Mouse (Mus musculus) C2C12 (cell line): ENCODE measurements around the gene Phf13. TPM values are rescaled to one million over a fixed set of nuclear protein-coding genes. Genes with fewer than 3 reads are reported as not detected.

ENCODE experiments used
- H3K27me3 ChIP-seq: one replicate; pipeline ENCODE4 v1.6.1; 2011; ENCODE audit not compliant: control insufficient read depth, insufficient read depth, insufficient read length
- H3K36me3 ChIP-seq: one replicate; pipeline ENCODE4 v1.6.1; 2011; ENCODE audit not compliant: control insufficient read depth, insufficient read depth
- H3K4me3 ChIP-seq: one replicate; pipeline ENCODE4 v1.5.1; 2011; ENCODE audit warnings: mild to moderate bottlenecking, control low read depth; ENCODE audit not compliant: poor library complexity, insufficient read depth, severe bottlenecking
- H3K79me2 ChIP-seq: one replicate; pipeline ENCODE4 v1.6.1; 2011; ENCODE audit not compliant: control insufficient read depth, insufficient read depth
- H3K79me3 ChIP-seq: one replicate; pipeline ENCODE4 v1.6.1; 2011; ENCODE audit warnings: low read depth, control low read depth
- H3ac ChIP-seq: one replicate; pipeline ENCODE3; 2011; ENCODE audit warnings: low read depth; ENCODE audit not compliant: control insufficient read depth, insufficient read length
- CEBPB ChIP-seq: IDR thresholded peaks from one replicate; pipeline ENCODE4 v1.6.1; 2011; ENCODE audit warnings: low read depth, mild to moderate bottlenecking, control low read depth, moderate library complexity
- CTCF ChIP-seq: IDR thresholded peaks from one replicate; pipeline ENCODE4 v1.5.1; 2011; ENCODE audit not compliant: control insufficient read depth, insufficient read depth, insufficient read length
- FOSL1 ChIP-seq: IDR thresholded peaks from one replicate; pipeline ENCODE4 v1.8.0; 2011; ENCODE audit warnings: mild to moderate bottlenecking, low read length; ENCODE audit not compliant: poor library complexity, insufficient read depth, severe bottlenecking
- MAX ChIP-seq: IDR thresholded peaks from one replicate; pipeline ENCODE4 v1.6.1; 2011; ENCODE audit warnings: mild to moderate bottlenecking, control low read depth
- MYOD1 ChIP-seq: IDR thresholded peaks from one replicate; pipeline ENCODE4 v1.6.1; 2011; ENCODE audit warnings: low read depth; ENCODE audit not compliant: control insufficient read depth, insufficient read length
- MYOG ChIP-seq: IDR thresholded peaks from one replicate; pipeline ENCODE4 v1.6.1; 2011; ENCODE audit not compliant: control insufficient read depth, insufficient read length; ENCODE audit errors: extremely low read depth
- USF1 ChIP-seq: IDR thresholded peaks from one replicate; pipeline ENCODE4 v1.6.1; 2011; ENCODE audit warnings: low read depth, mild to moderate bottlenecking, control low read depth, moderate library complexity
- polyA plus RNA-seq: library from polyadenylated mRNA; unstranded; fragments of >200 nt; fragmentation: generic; extraction: Trizol; gene quantifications from one replicate; pipeline ENCODE4 v1.2.1, GENCODE M21; 2012; ENCODE audit warnings: missing spikeins

The Phf13 gene
- polyA plus RNA-seq, 1 experiment, result 18.8 TPM

DNA sequence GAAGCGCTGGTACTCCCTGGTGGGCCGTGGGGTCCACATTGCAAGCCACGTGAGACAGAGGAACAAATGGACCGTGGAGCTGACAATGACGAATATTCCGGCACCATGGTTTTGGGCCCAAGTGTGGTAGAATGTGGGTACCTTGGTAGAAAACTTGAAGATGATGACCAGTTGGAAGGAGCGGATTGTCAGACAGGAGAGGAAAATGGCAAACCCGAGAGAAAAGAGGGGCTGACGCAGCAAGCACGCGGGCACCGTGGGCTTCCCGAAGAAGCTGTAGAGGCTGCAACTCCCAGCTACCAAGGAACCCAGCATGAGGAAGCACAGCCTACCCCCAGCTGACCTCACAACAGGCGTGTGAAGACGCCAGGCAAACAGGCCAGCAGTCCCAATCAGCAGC lies 32.4 kb upstream of the Phf13 start:
- Histone ChIP-seq H3K27me3 (no peaks in the 10 kb centered on the region), H3ac (no peak overlapping the region), H3K79me3 (peaks cover 29% of the 10 kb centered on the region), H3K79me2 (peaks cover 38% of the 10 kb centered on the region), H3K36me3 (peaks cover 15% of the 10 kb centered on the region), H3K4me3 (no peak overlapping the region)
- TF ChIP-seq CTCF (no peak), MAX (no peak), MYOG (no peak), FOSL1 (no peak), USF1 (no peak), MYOD1 (no peak), CEBPB (no peak)

DNA sequence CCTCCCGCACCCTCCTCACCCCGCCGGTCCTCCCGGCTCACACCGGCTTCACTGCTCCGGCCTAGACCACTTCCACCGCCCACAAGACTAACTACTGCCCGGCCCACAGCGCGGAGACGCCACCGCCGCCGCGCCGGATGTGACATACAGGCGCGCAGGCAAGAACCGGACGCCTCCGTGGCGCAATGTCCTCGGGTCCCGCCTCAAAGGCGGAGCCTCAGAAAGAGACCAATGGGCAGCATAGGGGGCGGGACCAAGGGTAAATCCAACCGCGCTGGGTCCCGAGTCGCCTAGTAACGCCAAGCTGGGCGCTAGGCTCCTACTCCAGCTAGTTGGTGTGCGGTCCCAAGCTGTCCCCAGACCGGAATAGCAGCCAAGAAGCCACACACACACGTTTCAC lies 31.5 kb upstream of the Phf13 start, which contains the start of gene Zbtb48:
Gene Zbtb48, minus strand, starts transcription at position 148 of the 400 bp plus-strand sequence.
- H3ac ChIP-seq, result peak within 1 kb of the TSS; percentile 90
- peaks cover 29% of the 10 kb centered on the region for H3K79me3 ChIP-seq
- TF ChIP-seq MAX (peak; percentile 8), CTCF (no peak), CEBPB (peak; percentile 78)
- H3K4me3 ChIP-seq, result peak within 1 kb of the TSS; percentile 74
- H3K27me3 ChIP-seq, result no peaks in the 10 kb centered on the region
- peaks cover 46% of the 10 kb centered on the region for H3K79me2 ChIP-seq
- H3K36me3 ChIP-seq, result peaks cover 22% of the 10 kb centered on the region

DNA sequence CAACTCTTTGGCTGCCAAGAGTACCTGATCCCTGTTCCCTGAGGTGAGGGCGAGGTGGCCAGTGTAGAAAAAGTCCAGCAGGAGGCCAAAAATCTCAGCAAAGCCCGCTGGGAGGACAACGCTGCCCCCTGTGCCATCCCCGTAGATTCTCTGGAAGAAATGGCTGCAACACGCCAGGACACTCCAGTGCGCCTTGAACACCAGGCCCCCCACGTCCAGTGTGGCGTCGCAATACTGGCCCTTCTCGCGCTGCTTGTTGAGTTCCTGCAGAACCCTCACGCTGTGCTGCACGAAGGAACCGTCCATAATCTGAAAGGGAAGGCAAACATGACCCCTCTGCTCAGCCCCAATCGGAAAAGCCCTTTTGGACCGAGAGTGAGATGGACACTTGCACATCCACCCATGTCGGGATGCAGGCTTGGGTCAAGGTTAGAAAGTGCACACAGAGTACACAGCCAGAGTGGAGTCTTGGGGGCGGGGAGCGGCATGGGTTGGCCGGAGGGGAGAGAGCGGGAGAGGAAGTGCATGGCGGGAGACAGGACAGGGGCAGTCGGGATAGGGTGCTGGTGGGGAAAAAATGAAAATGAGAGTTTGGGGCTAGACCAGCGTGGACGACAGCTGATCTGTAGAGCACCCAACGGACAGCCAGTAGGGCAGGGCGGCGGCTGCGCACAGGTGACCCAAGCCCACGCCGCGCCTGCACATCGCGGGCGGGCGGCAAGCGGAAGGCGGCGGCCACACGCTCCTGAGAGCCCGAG lies 30.9 kb upstream of the Phf13 start:
- Histone ChIP-seq H3K4me3 (peak overlapping the region; percentile 74), H3K79me2 (peaks cover 46% of the 10 kb centered on the region), H3ac (peak overlapping the region; percentile 90), H3K79me3 (peaks cover 29% of the 10 kb centered on the region), H3K36me3 (peaks cover 22% of the 10 kb centered on the region), H3K27me3 (no peaks in the 10 kb centered on the region)
- TF ChIP-seq MYOD1 (no peak), MAX (peak; percentile 21)

DNA sequence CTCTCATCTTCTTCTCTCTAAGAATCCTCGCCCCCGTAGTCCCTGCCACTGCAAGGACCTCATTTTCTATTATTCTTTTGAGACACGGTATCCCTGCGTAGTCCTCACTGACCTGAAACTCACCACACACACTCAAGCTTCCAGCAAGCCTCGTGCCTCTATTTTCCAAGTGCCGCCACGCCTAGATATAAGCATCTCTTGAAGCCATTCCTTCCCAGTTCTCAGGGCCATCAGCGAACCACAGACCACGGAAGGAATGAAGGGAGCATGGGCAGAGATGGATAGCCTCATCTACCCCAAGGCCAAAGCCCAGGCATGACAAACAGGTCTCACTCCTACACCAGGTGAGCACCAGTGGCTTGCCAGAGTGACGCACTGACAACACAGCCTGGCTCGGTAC lies 28.5 kb upstream of the Phf13 start:
- Histone ChIP-seq H3K4me3 (no peak overlapping the region), H3ac (no peak overlapping the region), H3K79me3 (peaks cover 29% of the 10 kb centered on the region), H3K27me3 (no peaks in the 10 kb centered on the region), H3K79me2 (peaks cover 46% of the 10 kb centered on the region), H3K36me3 (peaks cover 22% of the 10 kb centered on the region)
- no peak for TF ChIP-seq CEBPB
- TF ChIP-seq MAX, result no peak
- no peak for TF ChIP-seq FOSL1

DNA sequence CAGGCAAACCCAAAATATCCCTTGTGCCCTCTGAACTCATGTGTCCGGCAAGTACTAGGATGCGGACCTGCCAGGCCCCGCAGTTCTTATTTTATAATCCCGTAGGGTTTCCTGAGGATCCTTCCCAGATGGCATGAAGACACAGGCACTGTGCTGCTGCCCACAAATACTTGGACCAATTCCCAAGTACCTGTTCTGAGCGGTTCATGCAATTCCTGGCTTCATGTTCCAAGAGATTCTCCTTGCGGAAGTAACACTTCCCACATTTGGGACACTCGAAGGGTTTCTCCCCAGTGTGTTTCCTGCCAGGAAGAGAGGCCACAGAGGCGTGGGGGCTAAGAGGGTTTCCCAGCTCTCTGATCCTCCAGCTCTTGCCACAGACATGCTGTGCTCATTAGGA lies 26.4 kb upstream of the Phf13 start:
- peaks cover 22% of the 10 kb centered on the region for H3K36me3 ChIP-seq
- peaks cover 46% of the 10 kb centered on the region for H3K79me2 ChIP-seq
- no peaks in the 10 kb centered on the region for H3K27me3 ChIP-seq
- no peak overlapping the region for H3ac ChIP-seq
- H3K79me3 ChIP-seq, result peaks cover 29% of the 10 kb centered on the region
- H3K4me3 ChIP-seq, result no peak overlapping the region
- no peak for TF ChIP-seq MYOD1
- TF ChIP-seq CEBPB, result no peak
- TF ChIP-seq MYOG, result no peak
- no peak for TF ChIP-seq CTCF
- no peak for TF ChIP-seq FOSL1
- TF ChIP-seq USF1, result no peak
- no peak for TF ChIP-seq MAX

DNA sequence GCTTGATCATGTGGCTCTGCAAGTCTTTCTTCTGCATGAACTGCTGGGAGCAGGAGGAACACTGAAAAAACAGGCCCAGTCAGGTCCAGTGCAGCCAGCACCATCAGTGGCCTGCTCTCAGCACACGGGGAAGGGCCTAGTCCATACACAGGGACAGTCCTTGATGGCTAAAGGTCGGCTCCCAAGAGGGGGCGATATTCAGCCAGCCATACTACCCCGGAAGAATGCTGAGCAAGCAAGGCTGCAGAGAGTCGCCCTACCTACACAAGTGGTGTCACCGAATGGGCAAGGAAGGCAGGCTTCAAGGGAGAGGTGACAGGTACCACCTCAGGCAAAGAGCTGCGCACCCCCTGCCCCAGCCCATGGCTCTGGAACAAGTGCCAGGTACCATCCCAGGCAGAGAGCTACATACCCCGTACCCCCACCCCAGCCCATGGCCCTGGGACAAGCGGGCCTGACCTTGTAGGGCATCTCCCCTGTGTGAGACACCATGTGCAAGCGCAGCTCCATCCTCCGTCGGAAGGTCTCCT lies 25.6 kb upstream of the Phf13 start:
- H3ac ChIP-seq, result no peak overlapping the region
- no peaks in the 10 kb centered on the region for H3K27me3 ChIP-seq
- H3K36me3 ChIP-seq, result peaks cover 26% of the 10 kb centered on the region
- peaks cover 23% of the 10 kb centered on the region for H3K79me3 ChIP-seq
- peaks cover 40% of the 10 kb centered on the region for H3K79me2 ChIP-seq
- H3K4me3 ChIP-seq, result no peak overlapping the region
- TF ChIP-seq MYOG (no peak), MYOD1 (no peak), CEBPB (no peak), CTCF (no peak), MAX (no peak), FOSL1 (no peak), USF1 (no peak)
